Mouse (Mus musculus): Measurements from ENCODE around the gene Htr6. TPM values are rescaled to one million over a fixed set of nuclear protein-coding genes. Genes with fewer than 3 reads are reported as not detected.

Gene Htr6
- polyA plus RNA-seq, 1 experiment from 2014 or later, result not detected

- Histone ChIP-seq H3K27ac (replicated peaks in 1 of 2; ENCODE audit: control insufficient read depth in 1 of 2, insufficient read depth in 1 of 2, low read depth in 2 of 2, low read length in 2 of 2) (no peak overlapping the region), H3K9me3 (ENCODE audit: control insufficient read depth, low read length) (0 out of 2 replicates have a peak, but pooled peaks cover 6% of the 10 kb centered on the region), H3K27me3 (ENCODE audit: control insufficient read depth, insufficient read depth, low read length) (peaks cover 12% of the 10 kb centered on the region), H3K4me1 (ENCODE audit: control insufficient read depth in 2 of 2, insufficient read depth in 2 of 2, low read length in 2 of 2) (peaks cover 9 to 14% of the 10 kb centered on the region in 2 experiments; a peak in 3 of 4 replicates), H3K9ac (ENCODE audit: low read length) (peak overlapping the region; percentile 79), H3K4me3 (ENCODE audit: control insufficient read depth in 1 of 2, insufficient read depth in 1 of 2, low read depth in 1 of 2, low read length in 2 of 2) (peak overlapping the region; percentile 20 to 69; a peak in 3 of 4 replicates), H3K4me2 (ENCODE audit: low read length) (peak overlapping the region; percentile 99), H3K36me3 (ENCODE audit: control insufficient read depth, insufficient read depth, low read length) (no peaks in the 10 kb centered on the region)
- 0 out of 2 replicates have a peak, but pooled peaks have one; percentile 4 for ATAC-seq (ENCODE audit: insufficient number of reproducible peaks, insufficient read depth, low FRiP score, low read depth)
- WGBS, result 24% methylated on average over 13 of the region's 13 CpGs
These were observed 17.8 kb upstream of the Htr6 start for GRCm38 (mm10) chr4:139093196-139093530.

- Histone ChIP-seq H3K27me3 (ENCODE audit: control insufficient read depth, insufficient read depth, low read length) (peaks cover 12% of the 10 kb centered on the region), H3K4me2 (ENCODE audit: low read length) (peak within 1 kb of the TSS; percentile 99), H3K27ac (replicated peaks in 1 of 2; ENCODE audit: control insufficient read depth in 1 of 2, insufficient read depth in 1 of 2, low read depth in 2 of 2, low read length in 2 of 2) (no peak within 1 kb of the TSS), H3K9ac (ENCODE audit: low read length) (peak within 1 kb of the TSS; percentile 79), H3K4me3 (ENCODE audit: control insufficient read depth in 1 of 2, insufficient read depth in 1 of 2, low read depth in 1 of 2, low read length in 2 of 2) (peak within 1 kb of the TSS; percentile 63 to 69), H3K9me3 (ENCODE audit: control insufficient read depth, low read length) (0 out of 2 replicates have a peak, but pooled peaks cover 6% of the 10 kb centered on the region), H3K4me1 (ENCODE audit: control insufficient read depth in 2 of 2, insufficient read depth in 2 of 2, low read length in 2 of 2) (peaks cover 10 to 14% of the 10 kb centered on the region in 2 experiments; a peak in 3 of 4 replicates), H3K36me3 (ENCODE audit: control insufficient read depth, insufficient read depth, low read length) (no peaks in the 10 kb centered on the region)
- 0% methylated on average over 91 of the region's 105 CpGs for WGBS
- peak; percentile 28; the same call in 1 of the 2 replicates for ATAC-seq (ENCODE audit: insufficient number of reproducible peaks, insufficient read depth, low FRiP score, low read depth)
These were observed 17.2 kb upstream of the Htr6 start, which contains the start of gene Nbl1 for GRCm38 (mm10) chr4:139092356-139093195. Gene Nbl1, minus strand, starts transcription at chr4:139092993.

- Histone ChIP-seq H3K27ac (replicated peaks in 1 of 2; ENCODE audit: control insufficient read depth in 1 of 2, insufficient read depth in 1 of 2, low read depth in 2 of 2, low read length in 2 of 2) (no peak overlapping the region), H3K36me3 (ENCODE audit: control insufficient read depth, insufficient read depth, low read length) (no peaks in the 10 kb centered on the region), H3K9ac (ENCODE audit: low read length) (peak overlapping the region; percentile 79), H3K4me2 (ENCODE audit: low read length) (peak overlapping the region; percentile 99), H3K27me3 (ENCODE audit: control insufficient read depth, insufficient read depth, low read length) (peaks cover 12% of the 10 kb centered on the region), H3K4me3 (ENCODE audit: control insufficient read depth in 1 of 2, insufficient read depth in 1 of 2, low read depth in 1 of 2, low read length in 2 of 2) (peak overlapping the region; percentile 63 to 69), H3K4me1 (ENCODE audit: control insufficient read depth in 2 of 2, insufficient read depth in 2 of 2, low read length in 2 of 2) (peaks cover 10 to 14% of the 10 kb centered on the region in 2 experiments; a peak in 3 of 4 replicates), H3K9me3 (ENCODE audit: control insufficient read depth, low read length) (0 out of 2 replicates have a peak, but pooled peaks cover 6% of the 10 kb centered on the region)
- ATAC-seq (ENCODE audit: insufficient number of reproducible peaks, insufficient read depth, low FRiP score, low read depth), result no peak
- 8% methylated on average over 28 of the region's 28 CpGs for WGBS
These were observed 16.3 kb upstream of the Htr6 start for GRCm38 (mm10) chr4:139091478-139092355.

DNA sequence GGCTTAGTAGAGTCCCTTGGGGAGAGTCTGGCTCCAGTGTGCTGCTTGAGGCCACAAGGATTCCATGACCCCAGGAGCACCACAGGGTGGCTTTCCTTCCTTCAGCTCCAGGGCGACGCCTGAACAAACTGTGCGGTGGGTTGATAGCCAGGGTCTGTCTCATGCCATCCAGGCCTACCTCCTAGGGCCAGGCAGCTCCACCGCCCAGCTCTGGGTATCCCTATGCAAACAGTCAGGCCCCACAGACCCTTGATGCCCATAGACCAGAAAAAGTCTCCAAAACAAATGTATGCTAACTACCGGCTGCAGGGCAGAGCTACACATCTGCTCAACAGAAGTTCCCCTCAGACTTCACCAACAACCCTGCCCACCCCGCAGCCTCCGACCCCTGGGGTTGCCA lies 15.7 kb upstream of the Htr6 start:
- no peak for ATAC-seq (ENCODE audit: insufficient number of reproducible peaks, insufficient read depth, low FRiP score, low read depth)
- Histone ChIP-seq H3K9ac (ENCODE audit: low read length) (no peak overlapping the region), H3K4me2 (ENCODE audit: low read length) (0 out of 2 replicates have a peak overlapping the region, but pooled peaks have one; percentile 99), H3K9me3 (ENCODE audit: control insufficient read depth, low read length) (0 out of 2 replicates have a peak, but pooled peaks cover 6% of the 10 kb centered on the region), H3K36me3 (ENCODE audit: control insufficient read depth, insufficient read depth, low read length) (no peaks in the 10 kb centered on the region), H3K4me1 (ENCODE audit: control insufficient read depth in 2 of 2, insufficient read depth in 2 of 2, low read length in 2 of 2) (peaks cover 8 to 14% of the 10 kb centered on the region in 2 experiments; a peak in 3 of 4 replicates), H3K4me3 (ENCODE audit: control insufficient read depth in 1 of 2, insufficient read depth in 1 of 2, low read depth in 1 of 2, low read length in 2 of 2) (0 out of 4 replicates have a peak overlapping the region, but pooled peaks of 1 of the 2 experiments have one; percentile 69), H3K27ac (replicated peaks in 1 of 2; ENCODE audit: control insufficient read depth in 1 of 2, insufficient read depth in 1 of 2, low read depth in 2 of 2, low read length in 2 of 2) (no peak overlapping the region), H3K27me3 (ENCODE audit: control insufficient read depth, insufficient read depth, low read length) (peaks cover 12% of the 10 kb centered on the region)
- WGBS, result 59% methylated on average over 7 of the region's 7 CpGs

DNA sequence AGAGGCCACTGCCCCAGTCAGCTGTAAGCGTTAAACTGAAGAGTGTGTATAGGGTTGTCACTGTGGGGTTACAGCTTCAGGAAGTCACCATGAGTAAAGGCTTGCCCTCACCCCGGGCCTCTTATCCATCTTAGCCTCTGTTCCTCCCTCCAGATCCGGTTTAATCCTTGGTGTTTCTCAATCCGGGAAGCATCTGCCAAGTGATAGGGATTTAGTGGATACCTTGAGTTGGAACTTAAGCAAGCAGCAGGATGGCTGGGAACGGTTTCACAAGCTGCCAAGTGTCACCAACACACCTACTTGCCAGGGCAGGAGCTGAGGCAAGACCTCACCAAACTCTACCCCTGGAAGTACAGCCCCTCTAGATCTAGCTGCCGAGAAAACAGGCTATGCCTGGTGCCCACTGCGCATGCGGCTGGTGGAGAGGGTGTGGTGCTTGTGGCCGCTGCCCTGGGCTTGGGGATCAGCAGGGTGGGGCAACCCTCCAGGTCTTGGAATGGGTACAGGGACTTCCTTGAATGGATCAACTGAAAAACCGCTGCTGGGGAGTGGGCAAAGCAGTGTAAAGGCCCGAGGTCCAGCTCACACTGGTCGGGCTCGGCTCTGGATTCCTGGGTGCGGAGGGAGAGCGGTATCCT lies 15.1 kb upstream of the Htr6 start:
- Histone ChIP-seq H3K4me3 (ENCODE audit: control insufficient read depth in 1 of 2, insufficient read depth in 1 of 2, low read depth in 1 of 2, low read length in 2 of 2) (no peak overlapping the region), H3K4me2 (ENCODE audit: low read length) (no peak overlapping the region), H3K27me3 (ENCODE audit: control insufficient read depth, insufficient read depth, low read length) (peaks cover 16% of the 10 kb centered on the region), H3K27ac (replicated peaks in 1 of 2; ENCODE audit: control insufficient read depth in 1 of 2, insufficient read depth in 1 of 2, low read depth in 2 of 2, low read length in 2 of 2) (no peak overlapping the region), H3K4me1 (ENCODE audit: control insufficient read depth in 2 of 2, insufficient read depth in 2 of 2, low read length in 2 of 2) (peaks cover 8 to 14% of the 10 kb centered on the region in 2 experiments; a peak in 3 of 4 replicates), H3K9me3 (ENCODE audit: control insufficient read depth, low read length) (0 out of 2 replicates have a peak, but pooled peaks cover 6% of the 10 kb centered on the region), H3K9ac (ENCODE audit: low read length) (no peak overlapping the region), H3K36me3 (ENCODE audit: control insufficient read depth, insufficient read depth, low read length) (no peaks in the 10 kb centered on the region)
- ATAC-seq (ENCODE audit: insufficient number of reproducible peaks, insufficient read depth, low FRiP score, low read depth), result no peak
- WGBS, result 67% methylated on average over 15 of the region's 15 CpGs

DNA sequence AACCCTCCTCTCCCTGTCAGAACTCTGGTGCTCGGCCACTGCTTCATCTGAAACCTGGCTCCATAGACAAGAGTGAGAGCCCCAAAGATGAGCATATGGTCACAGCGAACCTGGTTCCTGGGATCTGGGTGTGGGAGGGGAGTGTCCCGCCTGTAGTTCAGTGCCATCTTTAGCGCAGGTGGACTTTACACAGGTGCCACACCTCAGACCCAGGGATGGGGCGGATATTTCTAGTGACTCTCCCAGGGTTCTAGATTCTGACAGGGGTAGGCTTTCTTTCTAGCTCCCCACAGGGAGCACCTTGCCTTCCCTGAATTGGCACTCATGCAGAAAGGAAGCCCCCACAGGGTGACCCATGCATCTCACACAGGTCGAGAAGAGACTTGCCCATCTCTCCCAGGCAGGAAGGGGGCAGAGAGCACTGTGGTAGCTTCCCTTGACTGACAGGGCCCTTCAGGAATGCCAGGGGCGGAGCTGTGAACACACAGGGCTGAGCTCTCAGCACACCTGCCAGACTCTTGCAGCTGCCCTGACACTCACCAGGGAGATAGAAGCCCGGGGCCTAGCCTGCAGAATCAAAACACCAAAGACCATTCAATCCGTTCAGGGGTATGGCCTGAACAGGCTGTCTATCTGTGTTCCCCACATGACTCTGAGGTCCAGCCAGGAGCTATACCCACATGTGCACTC lies 13.8 kb upstream of the Htr6 start:
- Histone ChIP-seq H3K4me2 (ENCODE audit: low read length) (no peak overlapping the region), H3K4me3 (ENCODE audit: control insufficient read depth in 1 of 2, insufficient read depth in 1 of 2, low read depth in 1 of 2, low read length in 2 of 2) (no peak overlapping the region), H3K4me1 (ENCODE audit: control insufficient read depth in 2 of 2, insufficient read depth in 2 of 2, low read length in 2 of 2) (peaks cover 8 to 14% of the 10 kb centered on the region in 2 experiments; a peak in 3 of 4 replicates), H3K9me3 (ENCODE audit: control insufficient read depth, low read length) (no peaks in the 10 kb centered on the region), H3K27ac (replicated peaks in 1 of 2; ENCODE audit: control insufficient read depth in 1 of 2, insufficient read depth in 1 of 2, low read depth in 2 of 2, low read length in 2 of 2) (no peak overlapping the region), H3K9ac (ENCODE audit: low read length) (no peak overlapping the region), H3K27me3 (ENCODE audit: control insufficient read depth, insufficient read depth, low read length) (peaks cover 28% of the 10 kb centered on the region), H3K36me3 (ENCODE audit: control insufficient read depth, insufficient read depth, low read length) (no peaks in the 10 kb centered on the region)
- ATAC-seq (ENCODE audit: insufficient number of reproducible peaks, insufficient read depth, low FRiP score, low read depth), result no peak
- WGBS, result 51% methylated on average over 9 of the region's 9 CpGs

All from heart, embryonic 14.5 days (tissue).